Mouse (Mus musculus): ENCODE data around the gene Capn13.
"Not testable (repeated sequence)": the region's sequence is repeated elsewhere in the genome, so short reads cannot be mapped to it uniquely, and the experiment has no call there.

Gene Capn13

DNA sequence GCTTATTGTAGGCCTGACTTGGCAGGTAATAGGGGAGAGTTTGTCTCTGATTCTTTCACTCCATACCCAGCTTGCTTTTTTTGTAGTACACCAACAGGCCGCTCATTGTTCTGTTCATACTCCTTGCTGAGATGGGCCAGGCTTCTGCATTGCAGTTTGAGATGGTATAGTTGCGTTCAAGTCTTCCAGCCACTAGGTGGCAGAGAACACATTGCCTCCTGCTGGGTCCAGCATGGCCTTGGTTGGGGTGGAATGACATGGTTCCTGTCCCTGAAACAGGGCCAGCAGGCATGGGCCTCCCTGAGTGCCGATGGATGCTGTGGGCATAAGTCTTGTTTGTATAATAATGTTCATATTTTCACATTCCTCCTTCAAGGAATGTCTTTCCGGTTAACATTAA lies 122.9 kb downstream of the Capn13 start:
- no peak for DNase-seq (ENCODE audit: low read depth, low spot score)

DNA sequence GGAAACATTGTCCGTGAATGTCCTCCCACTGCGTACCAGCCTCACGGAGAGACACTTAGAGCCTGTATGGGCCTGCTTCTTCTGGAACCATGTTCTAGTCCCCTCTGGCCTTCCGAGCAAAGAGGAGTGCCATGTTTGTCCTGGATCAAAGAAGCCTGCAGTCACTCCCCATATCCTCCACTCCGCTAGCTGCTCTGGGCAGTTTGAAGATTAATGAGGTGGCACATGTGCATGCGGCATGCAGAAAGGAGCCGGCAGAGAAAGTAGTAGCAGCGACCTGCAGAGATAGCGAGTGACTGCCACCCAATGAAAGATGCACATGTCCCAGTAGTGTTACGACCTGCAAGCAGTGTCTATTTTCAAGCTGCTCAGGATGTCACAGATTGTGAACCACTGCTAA lies 125.6 kb downstream of the Capn13 start:
- no peak for DNase-seq (ENCODE audit: low read depth, low spot score)

DNA sequence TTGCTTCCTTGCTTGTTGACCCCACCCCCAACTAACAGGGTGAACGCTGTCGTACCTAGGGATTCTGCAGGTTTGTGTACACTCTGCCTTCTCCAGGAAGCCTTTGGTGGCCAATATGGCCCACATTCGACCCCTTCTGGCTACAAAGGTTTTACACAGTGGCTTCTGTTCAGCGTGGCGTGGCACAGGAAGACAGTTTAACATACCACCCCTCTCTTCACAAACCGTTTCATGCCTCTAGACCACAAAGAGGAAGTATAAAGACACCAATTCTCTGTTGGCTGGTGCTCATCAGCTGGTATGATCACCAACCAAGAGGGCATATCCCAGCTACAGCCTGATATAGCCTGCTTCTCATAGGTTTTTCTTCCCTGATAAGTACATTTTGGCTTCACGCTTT lies 126.9 kb downstream of the Capn13 start:
- no peak for DNase-seq (ENCODE audit: low read depth, low spot score)

DNA sequence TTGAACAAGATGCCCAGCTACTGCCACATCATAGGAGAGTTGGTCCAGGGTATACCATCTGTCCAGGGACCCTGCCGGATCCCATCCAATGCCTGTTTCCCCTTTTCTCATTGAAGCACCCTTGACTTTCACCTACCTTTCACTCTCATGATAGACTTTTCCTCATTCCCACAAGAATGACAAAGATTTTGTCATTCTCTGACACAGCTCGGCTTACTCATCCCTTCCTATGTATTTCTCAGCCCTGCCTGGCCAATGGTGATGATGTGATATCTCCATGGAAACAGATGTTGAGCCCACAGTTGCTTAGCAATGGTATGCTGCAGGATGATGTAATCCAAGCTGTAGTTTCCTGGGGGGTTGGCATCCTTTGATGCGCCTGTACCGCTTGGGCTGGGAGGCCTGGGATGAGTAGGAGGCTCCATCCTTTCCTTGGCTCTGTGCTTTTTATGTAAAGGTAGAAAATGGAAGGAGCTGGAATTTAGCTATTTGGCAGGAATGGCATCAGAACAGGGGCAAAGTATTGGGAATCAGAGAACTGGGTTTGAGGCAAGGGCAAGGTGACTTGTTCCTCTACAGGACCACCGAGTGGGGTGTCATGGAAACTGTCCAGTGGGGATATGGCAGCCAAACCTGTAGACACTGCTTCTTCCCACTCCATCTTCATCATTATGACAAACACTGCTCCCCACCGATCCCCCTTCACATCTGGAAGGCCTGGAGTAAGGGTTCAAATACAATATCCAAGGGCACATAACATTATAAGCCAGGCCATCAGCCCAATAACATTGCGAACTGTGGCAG lies 128.7 kb downstream of the Capn13 start:
- peak; percentile 86 for DNase-seq (ENCODE audit: low read depth, low spot score)

DNA sequence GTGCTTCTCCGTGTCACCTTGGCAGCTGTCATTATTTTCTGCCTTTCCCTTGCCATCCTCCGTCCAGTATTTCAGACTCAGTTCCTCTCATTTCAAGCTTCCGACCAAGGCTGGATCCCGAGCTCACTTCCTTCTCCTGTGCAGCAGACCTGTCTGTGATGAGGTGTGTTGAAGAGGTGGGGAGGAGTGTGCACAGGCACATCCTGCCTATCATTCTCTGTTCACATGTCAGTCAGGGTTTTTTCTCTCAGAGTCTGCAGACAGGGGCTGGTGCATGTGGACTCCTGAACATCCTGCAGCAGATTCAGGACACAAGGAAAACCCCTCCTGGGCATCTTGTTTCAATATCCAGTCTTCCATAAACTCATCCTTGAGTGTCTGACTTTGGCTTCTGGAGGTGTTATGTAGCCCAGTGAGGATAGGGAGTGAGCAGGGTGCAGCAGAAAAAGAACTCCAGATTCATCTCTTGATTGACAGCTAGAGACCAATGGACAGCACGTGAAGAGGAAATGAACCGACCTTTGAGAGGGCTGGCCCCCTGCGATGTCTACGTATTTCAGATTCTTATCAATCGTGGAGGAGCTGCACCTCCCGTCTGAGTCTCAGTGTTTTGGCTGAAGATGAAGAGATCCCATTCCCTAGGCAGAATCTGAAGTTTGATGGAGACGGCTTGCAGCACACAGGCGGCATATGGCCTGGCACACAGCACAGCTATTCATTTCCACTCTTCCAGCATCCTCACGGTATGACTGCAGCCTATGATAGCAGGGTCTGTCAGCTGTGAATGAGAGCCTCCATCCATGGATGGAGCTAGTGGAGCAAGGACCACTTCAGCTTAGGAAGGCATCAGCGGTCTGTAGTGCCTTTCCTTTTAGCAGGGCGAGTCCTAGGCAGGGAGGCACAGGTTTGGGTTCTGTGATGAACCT lies 129.5 kb downstream of the Capn13 start:
- DNase-seq (ENCODE audit: low read depth, low spot score): no peak

DNA sequence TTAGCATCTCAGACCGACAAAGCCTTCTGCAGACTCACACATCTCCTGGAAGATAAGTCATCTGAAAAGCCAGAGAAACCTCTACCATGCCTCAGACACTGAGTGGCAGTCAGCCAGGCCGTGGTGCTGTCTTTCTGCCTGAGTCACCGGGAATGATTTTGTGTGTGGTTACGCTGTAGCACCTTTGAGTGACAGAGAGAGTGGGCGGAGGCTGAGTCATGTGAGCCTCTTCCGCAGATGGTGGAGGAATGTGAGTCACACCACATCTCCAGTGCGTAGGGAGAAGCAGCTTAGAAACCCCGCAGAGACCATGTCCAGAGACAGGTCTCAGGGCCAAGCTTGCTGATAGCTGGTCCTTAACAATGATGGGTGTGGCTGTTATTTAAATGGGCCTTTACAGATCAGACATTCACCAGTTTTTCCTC lies 137.6 kb downstream of the Capn13 start:
- peak; percentile 100 for DNase-seq (ENCODE audit: low read depth, low spot score)

DNA sequence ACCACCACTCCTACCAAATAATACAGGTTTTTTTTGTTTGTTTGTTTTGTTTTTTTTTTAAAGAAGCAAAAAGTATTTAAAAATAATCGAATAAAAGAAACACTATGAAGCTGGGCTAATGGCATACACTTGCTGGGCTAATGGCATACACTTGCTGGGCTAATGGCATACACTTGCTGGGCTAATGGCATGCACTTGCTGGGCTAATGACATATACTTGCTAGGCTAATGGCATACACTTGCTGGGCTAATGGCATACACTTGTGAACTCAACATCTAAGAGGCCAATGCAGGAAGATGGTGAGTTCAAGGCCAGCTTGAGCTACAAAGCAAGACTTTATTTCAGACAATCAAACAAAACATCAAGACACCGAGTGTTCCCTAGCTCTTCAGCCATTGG lies 138.1 kb downstream of the Capn13 start:
- DNase-seq (ENCODE audit: low read depth, low spot score): no peak

DNA sequence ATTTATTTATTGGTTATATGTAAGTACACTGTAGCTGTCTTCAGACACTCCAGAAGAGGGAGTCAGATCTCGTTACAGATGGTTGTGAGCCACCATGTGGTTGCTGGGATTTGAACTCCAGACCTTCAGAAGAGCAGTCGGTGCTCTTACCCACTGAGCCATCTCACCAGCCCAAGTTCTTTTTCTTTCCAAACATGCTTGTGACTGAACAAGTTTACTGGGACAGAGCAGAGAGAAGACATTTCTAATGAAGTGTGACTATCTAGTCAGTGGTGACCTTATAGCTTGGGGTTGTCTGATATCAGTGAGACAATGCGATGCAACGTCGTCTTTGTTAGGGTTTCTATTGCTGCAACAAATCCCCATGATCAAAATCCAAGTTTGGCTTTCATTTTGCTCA lies 141.4 kb downstream of the Capn13 start:
- DNase-seq (ENCODE audit: low read depth, low spot score): not testable (repeated sequence)

DNA sequence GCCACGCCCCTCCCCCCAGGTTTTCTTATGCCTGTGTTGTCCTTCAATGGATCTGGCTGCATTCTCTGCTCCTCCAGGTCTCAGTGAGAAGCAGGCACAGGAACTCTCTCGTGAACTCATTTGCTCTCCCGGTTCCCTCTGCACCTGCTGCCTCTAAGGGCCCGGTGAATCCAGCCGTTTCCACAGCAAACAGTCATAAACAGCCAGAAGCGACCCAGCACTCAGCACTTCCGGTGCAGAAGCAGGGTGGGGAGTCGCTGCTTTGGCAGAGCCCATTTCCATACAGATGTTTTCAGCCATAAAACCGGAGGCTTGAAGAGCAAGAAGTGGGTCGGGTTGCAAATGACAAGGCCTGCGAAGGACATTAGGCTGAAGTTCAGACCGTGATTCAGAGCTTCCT lies 142.0 kb downstream of the Capn13 start:
- DNase-seq (ENCODE audit: low read depth, low spot score): peak; percentile 53

Data from 3T3-L1 (cell line).